Mouse (Mus musculus) c-Kit-positive CD71-positive TER-119-negative erythroid progenitor cells, embryonic 14.5 days (primary cell): ENCODE measurements around the gene Pgm2.
A peak's percentile ranks its signal among the peaks of the same experiment; 100 is the strongest.

Experiments used
- DNase-seq: peaks from one replicate; pipeline ENCODE4 v3.0.0-alpha.2; 2013; ENCODE audit warnings: low read depth

Pgm2 gene

DNA sequence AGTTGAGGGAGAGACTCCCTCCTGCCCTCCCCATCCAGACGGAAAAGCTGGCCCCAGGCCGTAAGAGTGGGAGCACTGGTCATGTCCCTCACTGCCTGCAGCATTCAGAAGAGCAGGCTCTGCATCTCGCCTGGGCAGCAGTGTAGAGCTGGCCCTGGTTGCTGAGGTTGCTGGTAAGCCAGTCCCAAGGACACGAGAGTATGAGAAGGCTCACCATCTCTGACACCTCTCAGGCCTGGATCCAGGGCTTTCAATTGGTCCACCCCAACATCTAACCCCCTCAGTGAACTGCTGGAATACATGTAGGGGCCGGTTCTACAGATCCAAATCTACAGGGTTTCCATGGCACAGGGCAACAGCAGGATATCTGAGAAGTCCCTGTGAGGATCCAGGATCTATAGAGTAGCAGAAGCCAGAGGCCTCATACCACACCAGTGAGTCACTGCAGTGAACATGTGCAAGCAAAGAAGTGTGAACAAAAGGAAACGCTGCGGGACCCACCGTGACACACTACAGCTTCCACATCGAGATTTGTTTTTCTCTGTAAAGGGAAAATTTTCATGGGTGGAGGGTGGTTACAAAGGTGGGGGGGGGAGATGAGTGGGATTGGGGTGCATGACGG, 53.7 kb downstream of the Pgm2 start:
- no peak for DNase-seq

DNA sequence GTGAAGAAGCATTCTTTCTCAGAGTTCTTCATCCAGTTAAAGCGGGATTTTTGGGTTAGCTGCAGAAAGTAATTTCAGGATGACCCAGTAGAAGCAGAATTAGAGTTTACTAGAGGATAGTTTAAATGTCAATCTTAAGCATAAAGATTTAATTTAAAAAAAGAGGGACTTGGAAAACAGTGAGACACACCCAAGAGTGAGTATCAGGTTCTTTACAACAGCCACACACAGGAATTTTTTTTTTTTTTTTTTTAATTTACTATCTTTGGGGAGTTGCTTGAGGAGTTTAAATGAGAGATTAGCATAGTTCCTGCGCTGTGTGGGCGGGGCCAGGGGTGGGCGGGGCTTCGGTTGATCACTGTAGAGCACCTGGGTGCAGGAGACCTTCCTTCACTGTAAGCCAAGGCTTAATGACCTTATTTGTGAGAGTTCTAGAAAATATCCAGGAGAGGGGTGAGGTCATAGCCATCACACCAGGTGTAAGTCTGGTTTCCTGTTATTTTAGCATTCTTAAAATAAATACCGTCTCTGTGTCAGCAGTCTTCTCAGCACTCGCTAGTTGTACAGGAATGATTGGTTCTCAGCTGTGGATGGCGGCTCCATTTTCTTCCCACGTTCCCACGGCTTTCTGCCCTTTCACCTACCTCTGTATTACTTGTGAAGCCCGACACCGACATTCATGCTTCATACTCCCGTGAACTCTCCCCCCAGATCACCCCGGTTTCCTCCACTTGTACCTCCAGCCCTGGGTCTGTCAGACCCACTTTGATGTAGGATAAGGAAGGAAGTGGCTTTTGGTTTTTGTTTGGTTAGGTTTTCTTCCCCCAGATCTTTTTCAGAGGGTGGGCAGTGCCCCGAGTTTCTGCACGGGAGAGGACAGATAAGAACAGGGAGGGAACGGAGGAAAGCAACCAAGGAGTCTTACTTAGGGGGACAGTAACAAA, 56.7 kb downstream of the Pgm2 start:
- DNase-seq: peak; percentile 66

DNA sequence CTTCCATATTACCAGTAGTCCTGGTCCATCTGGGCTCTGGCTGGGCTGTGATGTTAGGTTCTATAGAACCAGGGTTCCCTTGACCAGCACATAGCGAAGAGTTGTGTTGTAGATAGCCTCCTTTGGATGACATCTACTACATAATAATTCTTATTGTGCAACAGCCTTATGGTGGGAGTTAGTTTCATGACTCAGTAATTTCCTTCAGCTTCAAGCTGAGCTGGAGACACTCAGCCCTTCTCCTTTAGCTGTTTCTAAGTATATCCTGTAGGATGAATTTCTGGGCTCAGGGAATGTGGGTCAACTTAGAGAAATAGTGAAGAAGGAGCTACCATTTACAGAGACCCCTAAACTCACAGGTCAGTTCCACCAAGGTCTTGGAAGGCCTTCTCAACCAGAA, 60.6 kb downstream of the Pgm2 start:
- no peak for DNase-seq

DNA sequence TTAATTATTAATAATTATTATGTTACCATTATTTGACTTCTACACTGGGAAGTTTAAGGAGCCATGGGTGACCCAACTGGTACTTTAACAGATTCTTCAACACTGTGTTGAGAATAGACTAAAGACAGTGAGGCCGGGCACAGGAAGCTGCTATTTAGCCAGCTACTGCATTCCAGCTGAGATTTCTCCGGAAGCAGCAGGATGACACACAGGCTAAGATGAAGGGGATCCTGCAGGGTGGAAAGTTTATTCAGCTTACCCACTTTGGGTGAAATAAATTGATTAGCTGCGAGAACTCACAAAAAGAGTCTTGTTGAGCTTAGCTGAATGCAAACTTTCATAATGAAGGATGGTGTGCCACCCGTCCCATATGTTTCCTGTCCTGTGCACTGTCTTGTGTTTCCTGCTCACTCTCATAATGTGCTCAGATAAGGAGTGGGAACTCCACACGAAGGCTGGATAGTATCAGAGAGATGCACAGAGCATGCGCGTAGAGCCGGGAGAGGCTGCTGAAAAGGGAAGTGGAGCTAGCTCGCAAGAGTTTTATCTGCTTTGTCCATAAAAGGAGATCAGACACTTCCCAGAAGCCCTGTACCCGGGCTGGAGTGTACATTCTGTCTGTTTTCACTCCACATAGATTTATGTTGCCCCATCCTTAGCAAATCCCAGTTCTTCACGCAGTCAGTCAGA, 63.3 kb downstream of the Pgm2 start, which contains the start of gene Tbc1d1:
Gene Tbc1d1, plus strand, starts transcription at position 445 of the 690 bp plus-strand sequence.
- DNase-seq: peak; percentile 68

DNA sequence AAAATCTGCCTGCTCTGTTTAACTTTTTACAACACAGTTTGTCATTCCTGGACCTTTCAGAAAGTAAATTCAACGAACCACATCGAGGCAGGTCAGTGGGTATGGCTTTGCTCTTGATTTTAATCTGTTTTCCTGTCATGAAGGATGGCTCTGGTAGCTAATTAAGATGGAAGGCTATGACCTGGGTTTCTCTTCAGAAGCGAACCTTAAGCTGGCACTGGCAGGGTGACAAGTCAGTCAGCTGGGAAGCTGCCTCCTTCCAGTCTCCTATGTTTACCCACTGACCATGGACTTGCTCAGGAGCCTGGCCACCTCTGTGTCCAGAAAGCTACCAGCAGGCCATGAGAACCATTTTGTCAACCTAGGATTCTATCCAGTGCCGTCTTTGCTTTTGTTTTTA, 63.8 kb downstream of the Pgm2 start:
- DNase-seq: no peak

DNA sequence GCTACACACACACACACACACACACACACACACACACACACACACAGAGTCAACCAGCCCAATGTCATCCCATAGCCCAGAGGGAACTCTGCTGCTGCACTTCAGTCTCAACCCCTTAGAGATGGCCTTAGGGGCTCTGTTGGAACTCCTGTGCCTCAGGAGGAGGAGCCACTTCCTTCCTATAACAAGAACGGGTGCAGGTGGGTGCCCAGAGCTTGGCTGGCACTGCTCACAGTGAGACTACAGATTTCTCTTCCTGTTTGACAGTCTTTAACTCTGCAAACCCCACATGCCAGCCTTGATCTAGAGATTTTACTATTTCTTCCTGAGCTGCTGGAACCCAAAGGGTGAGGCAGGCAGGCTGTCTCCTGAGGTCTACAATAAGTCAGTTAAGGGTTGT, 65.2 kb downstream of the Pgm2 start:
- DNase-seq: no peak

DNA sequence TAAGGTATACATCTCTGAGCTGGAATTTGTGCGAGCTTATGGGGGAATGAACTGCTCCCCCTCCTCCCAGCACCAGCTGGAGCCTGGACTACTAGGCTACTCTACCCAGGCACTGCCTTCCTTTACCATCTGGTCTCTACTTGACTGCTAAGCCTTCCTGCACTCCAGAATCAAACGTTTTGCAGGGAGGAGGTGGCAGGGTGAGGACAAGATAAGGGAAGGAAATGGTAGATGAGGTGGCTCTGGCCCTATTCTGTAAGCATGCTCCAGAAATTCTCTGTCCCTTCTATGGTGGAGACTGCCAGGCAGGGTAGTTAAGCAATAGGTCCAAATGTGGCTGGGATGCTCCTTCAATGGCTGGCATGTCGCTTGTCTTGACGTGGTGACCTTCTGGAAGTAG, 65.8 kb downstream of the Pgm2 start:
- no peak for DNase-seq

DNA sequence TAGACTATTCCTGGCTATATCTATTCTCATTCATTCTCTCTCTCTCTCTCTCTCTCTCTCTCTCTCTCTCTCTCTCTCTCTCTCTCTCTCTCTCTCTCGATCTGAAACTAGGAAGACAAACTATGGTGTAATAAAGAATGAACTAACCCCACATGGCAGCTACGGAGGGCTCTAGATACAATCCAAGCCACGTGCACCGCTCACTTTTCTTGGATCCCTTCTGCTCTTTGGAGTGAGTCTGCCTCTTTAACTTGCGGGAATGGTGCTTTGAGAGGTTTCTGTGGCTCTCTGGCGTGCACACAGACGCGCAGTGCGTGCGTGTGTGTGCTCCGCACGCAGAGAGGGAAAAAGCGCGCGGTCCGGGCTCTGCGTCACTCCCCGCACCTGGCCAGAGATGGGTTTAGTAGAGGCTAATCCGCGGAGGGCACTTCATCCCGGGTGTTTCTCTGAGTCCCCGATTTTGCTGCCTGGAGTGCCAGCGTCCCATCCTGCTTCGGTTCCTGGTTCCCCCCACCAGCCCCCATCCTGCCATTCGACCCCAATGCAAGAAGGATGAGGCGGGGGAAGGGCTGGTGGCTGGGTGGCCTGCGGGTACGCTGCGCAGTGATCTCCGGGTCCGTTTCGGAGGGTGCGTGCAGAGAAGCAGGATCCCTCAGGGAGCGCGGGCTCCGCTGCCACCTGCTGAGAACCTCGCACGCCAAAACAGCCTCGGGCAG, 66.5 kb downstream of the Pgm2 start:
- DNase-seq: no peak

DNA sequence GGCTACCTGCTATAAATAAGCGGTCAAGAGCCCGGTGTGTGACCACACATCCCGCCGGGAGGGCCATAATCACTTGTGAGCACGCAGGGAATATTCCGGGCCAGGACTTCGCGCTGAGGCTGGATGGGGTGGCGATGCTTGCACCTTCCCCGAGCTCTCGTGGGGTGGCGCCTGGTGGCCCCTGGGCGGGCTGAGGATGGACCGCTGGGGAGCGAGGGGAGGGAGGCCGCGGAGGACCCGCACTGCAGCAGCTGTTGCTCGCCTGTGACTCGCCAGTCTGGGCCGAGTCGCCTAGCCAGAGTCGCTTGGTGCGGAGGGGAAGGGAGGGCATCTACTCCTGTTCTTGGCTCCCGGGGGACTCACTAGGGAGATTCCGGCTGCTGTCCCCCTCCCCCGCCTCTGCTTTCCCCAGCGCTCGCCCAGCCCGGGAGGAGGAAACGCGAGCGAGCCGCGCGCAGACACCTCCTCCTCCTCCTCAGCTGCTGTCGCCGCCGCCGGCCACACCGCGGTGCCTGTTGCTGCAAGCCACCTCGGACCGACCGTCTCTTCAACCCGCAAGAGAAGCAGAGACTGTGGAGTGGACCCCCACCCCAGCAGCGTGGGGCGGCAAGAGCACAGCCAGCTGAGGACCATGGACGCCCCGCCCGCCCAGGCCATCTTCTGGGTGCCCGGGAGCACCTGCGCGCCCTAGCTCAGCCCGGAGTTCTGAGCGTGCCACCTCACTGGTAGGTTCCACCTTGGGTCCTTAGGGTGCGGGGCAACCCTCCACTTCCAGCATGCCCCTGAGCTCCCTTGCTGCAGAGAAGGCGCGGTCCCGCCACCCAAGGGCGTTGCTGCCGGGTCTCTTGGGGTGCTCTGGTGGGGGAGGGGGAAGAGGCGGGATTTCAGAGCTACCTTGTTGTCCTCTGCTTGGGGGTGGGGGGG, 67.3 kb downstream of the Pgm2 start:
- DNase-seq: no peak

DNA sequence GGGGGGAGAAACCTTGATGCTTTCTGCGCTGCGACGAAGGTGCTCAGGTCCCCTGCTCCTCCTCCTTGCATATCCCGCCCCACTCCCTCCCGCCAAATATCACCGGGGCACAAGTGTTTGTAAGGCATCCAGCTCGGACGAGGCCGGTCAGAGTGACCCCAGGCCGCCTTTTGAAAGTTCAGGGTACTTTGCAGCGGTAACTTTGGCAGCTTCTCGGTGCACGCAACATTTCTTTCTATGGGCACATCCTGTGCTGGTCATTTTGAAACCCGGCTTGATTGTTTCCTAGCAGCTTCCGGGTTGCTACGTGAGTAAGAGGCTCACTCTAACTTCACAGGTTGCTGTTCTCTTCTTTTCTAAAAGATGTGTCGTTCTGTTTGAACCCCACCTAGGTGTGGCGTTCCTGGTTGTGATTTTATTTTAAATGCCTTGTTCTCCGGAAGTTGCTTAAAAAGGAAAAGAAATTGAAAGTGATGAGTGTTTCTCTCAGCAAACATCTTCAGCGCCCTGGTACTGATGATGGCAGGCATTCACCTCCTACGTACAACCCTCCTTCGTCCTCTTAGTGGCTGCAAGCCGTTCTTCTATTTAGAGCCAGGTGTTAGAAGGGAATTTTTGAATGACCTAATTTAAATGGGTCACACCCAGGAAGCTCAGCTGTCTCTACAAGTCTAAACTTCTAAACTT, 68.1 kb downstream of the Pgm2 start:
- DNase-seq: no peak

DNA sequence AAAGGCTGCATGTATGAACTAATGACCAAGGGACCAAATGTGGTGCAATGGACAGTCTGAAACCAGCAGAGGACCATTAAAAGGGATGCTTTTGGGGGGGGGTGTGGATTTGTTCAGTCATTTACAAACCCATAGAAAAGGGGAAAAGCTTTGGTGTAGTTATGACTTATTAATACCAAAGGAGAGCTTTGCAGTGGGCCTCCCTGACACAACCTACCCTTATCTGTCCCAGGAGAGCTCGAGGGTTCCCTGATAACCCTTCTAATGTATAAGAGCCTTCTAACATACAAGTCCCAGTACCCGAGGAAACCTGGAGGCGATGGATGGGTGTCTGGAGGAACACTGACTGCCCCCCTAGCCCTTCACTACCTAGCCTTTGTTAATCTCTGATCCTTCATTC, 69.2 kb downstream of the Pgm2 start:
- DNase-seq: no peak

DNA sequence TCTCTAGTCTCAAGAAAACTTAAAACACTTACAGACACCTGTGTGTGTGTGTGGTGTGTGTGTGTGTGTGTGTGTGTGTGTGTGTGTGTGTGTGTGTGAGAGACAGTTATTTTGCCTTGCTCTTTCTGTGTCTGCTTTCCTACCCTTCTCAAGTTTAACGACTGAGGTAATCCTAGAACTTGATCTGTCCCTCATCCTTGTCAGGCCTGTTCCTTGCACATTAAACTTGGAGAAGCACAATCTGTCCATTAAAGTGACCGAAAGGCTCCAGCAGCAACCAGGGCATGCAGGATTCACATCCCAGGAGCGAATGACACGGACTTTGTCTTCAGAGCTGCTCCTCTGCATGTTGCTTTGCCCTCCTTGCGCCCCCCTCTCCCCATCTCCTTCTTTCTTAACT, 69.8 kb downstream of the Pgm2 start:
- DNase-seq: no peak

DNA sequence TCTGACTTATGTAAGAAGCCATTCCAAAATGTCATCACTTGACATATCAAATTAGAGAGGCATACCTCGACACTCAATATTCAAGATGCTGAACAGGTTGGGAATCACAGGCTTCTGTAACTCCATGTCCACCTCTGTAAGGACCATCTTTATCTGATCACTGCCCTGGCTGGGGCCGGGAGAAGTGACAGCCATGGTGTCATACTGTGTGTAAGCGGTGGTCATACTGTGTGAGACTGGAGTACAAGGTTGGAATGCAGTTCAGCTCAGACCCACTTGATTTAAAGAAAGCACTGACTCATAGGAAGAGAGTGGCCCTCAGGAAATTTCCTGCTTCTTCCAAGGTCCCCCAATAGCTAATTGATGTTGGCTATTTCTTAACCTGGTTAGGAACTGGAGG, 71.7 kb downstream of the Pgm2 start:
- DNase-seq: no peak

DNA sequence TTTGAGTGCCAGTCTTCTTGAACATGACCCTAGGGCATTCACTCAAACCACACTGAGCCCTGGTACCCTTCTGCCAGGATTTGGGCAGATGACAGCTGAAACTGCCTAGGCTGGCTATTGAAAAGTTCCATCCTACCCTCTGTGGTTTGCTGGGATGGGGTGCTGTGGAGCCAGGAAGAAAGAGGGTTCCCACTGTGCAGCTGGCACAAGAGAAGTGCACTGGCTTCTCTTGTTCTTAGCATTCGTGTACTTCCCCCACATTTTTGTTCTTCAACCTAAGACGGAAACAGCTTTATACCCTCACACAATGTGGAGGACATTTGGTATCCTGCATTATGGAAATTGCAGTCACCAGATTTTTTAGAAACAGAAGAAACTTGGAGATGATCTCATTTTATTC, 73.1 kb downstream of the Pgm2 start:
- no peak for DNase-seq

DNA sequence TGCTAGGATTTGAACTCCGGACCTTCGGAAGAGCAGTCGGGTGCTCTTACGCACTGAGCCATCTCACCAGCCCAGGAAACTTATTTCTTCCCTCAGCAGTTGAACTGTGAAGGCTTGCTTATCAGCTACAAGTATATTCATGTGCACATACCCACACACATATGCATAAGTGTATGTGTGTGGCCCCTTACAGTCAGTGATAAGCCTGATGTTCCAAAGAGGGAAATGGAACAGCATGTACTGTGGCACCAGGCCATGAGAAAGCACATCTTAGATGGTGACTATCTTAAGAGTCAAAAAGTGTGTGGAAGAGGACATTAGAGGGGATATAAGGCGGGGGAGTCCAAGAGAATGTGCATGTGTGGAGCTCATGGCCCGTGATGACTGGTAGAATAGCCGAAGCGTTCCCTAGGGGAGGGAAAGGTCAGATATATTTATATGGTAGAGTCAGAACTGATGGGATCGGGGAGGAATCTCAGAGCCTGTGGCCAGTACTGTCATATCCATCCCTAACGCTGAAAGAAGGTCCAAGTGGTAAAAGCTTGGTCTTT, 76.3 kb downstream of the Pgm2 start:
- DNase-seq: no peak

DNA sequence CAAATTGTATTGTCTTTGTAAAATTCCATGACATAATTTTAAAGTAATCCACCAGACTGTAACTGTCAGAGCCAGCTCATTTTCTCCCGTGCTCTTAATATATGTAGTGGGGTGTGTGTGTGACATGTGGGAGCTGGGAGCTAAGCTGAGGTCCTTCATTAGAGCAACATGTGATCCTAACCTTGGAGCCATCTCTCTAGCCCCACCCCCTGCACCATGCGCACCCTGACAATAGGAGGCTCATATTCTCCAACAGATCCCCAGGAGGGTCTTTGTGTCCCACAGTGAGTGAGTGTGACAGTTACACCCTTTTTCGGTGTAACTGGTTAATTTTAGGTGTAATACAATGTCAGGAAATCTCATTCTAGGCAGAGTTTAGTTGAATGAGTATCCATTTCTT, 80.1 kb downstream of the Pgm2 start:
- no peak for DNase-seq

DNA sequence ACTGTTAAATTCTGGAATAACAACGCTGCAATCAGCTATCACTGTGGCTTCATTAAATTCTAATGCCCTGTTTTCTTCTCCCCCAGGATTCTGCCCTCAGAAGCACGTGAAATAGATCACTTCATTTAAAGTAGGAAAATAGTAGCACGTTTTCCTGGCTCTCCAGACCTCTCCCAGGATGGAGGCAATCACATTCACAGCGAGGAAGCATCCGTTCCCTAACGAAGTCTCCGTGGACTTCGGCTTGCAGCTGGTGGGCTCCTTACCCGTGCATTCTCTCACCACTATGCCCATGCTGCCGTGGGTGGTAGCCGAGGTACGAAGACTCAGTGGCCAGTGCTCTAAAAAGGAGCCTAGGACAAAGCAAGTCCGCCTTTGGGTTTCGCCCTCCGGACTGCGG, 80.6 kb downstream of the Pgm2 start:
- no peak for DNase-seq

DNA sequence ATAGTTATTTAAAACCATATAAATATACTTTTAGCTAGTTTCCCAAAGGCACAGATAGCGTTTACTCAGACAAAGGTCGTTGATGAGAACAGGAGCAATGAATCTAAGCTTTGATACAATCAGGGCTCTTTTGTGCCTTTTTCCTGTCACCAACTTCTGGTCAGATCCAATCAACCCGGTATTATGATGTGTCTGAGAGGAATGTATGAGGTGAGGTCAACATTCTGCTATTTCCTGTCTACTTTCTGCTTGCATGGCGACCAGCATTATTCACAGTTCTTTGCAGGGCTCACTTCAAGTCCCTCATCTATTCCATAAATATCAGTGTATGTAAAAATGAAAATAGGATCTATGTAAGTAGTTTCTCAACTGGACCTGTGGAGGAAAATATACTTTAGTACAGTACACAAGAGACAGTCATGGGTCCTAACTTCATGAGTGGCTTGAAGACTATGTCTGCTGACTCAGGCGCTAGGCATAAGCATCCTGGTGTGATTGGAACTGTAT, 81.7 kb downstream of the Pgm2 start:
- no peak for DNase-seq
